Mouse (Mus musculus) embryonic fibroblast, embryonic 13.5 days (primary cell): Measurements from ENCODE around the gene Card9.
A peak's percentile ranks its signal among the peaks of the same experiment; 100 is the strongest.

Source experiments
- CTCF ChIP-seq: IDR thresholded peaks from 2 replicates; pipeline ENCODE4 v1.5.1; 2011; ENCODE audit warnings: mild to moderate bottlenecking, control low read depth, low read length, moderate library complexity, borderline replicate concordance; ENCODE audit not compliant: insufficient read depth
- POLR2A ChIP-seq: IDR thresholded peaks from 2 replicates; pipeline ENCODE4 v1.6.1; 2011; ENCODE audit warnings: low read depth, mild to moderate bottlenecking, control low read depth, low read length, moderate library complexity

DNA sequence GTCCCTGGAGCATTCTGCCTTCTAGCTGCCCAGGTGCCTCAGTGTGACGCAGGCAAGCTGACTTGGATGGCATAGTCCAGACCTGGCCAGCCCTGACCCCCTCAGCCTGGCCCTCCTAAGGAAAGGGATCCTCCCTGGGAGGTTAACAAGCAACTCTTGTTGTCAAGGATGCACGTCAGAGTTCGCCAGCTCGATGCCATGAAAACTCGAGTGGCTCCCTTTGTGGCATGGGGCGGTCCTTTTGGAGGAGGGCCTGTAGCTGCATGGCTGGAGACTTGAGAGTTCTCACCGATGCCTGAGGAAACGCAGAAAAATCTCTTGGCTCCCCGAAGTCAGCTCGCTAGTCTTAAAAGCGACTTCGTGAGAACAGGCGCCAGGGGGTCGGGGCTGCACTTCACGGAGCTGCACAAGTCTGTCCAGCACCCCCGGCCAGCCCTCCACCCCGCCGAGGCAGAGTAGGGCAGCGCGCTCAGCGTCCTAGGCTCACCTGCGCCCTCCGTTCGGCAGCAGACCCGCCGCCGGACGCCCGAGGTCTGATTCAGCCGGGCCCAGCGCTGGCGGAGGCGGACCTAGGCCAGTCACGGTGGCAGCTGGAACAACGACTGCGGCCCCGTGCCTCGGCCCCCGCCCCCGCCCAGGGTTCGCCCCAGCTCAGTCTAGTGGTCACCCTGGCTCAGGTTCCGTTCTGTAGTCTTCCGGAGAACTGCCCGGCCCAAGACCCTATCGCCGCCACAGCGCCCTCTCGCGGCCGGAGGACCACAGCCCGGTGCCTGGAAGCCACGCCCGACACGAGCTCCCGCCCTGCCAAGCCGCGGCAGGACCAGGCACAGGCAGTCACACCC, 48.0 kb upstream of the Card9 start, which contains the start of gene Inpp5e:
- TF ChIP-seq CTCF, result peak; percentile 82
- peak; percentile 50 for TF ChIP-seq POLR2A
